8 mouse cellular contexts compared by ENCODE assay signal in genomic region chr7:19211996-19212755, GRCm38 (mm10). TPM values are rescaled to one million over a fixed set of nuclear protein-coding genes. Genes with fewer than 3 reads are reported as not detected.
A peak's percentile ranks its signal among the peaks of the same experiment; 100 is the strongest.
DNase-seq lines count a peak whose midpoint lies in the region; ATAC-seq and TF ChIP-seq lines count a peak whose summit lies in the region.

Gene Gpr4, plus strand, starts transcription at chr7:19212538.

- peak within 1 kb of the TSS; percentile 63 for H3K4me3 ChIP-seq in kidney, adult 2 months (ENCODE audit: insufficient read depth, low read depth, low read length)
- H3K4me3 ChIP-seq in embryonic facial prominence, embryonic 11.5 days (ENCODE audit: low read depth, low read length), result peak within 1 kb of the TSS; percentile 39
- peak within 1 kb of the TSS; percentile 50 for H3K4me3 ChIP-seq in limb, embryonic 15.5 days
- H3K4me3 ChIP-seq in midbrain, embryonic 15.5 days, result peak within 1 kb of the TSS; percentile 48

- no peak for TF ChIP-seq CTCF in kidney, adult 2 months (conservative IDR thresholded peaks at IDR 0.05; ENCODE audit: insufficient read depth, insufficient read length, low read depth, low read length)

- no peaks in the 10 kb centered on the region for H3K4me1 ChIP-seq in kidney, adult 2 months (ENCODE audit: control insufficient read depth, insufficient read depth, low read length)
- H3K4me1 ChIP-seq in embryonic facial prominence, embryonic 11.5 days (ENCODE audit: control insufficient read depth, insufficient read depth, low read length), result no peaks in the 10 kb centered on the region
- H3K4me1 ChIP-seq in limb, embryonic 15.5 days, result peaks cover 29% of the 10 kb centered on the region
- H3K4me1 ChIP-seq in midbrain, embryonic 15.5 days, result peaks cover 10% of the 10 kb centered on the region

- intact Hi-C loops in heart, postnatal 25 days (cut with DNase I), result no loop called here

- H3K36me3 ChIP-seq in kidney, adult 2 months (ENCODE audit: control insufficient read depth, insufficient read depth, low read length), result no peaks in the 10 kb centered on the region
- H3K36me3 ChIP-seq in embryonic facial prominence, embryonic 11.5 days (replicated peaks; ENCODE audit: control insufficient read depth, insufficient read depth, low read depth, low read length), result no peaks in the 10 kb centered on the region
- H3K36me3 ChIP-seq in limb, embryonic 15.5 days, result no peaks in the 10 kb centered on the region
- no peaks in the 10 kb centered on the region for H3K36me3 ChIP-seq in midbrain, embryonic 15.5 days (replicated peaks)

- no peaks in the 10 kb centered on the region for H3K9me3 ChIP-seq in embryonic facial prominence, embryonic 11.5 days (replicated peaks; ENCODE audit: control insufficient read depth, low read length)
- H3K9me3 ChIP-seq in limb, embryonic 15.5 days, result no peaks in the 10 kb centered on the region
- H3K9me3 ChIP-seq in midbrain, embryonic 15.5 days, result no peaks in the 10 kb centered on the region

- ATAC-seq in embryonic facial prominence, embryonic 11.5 days (replicated peaks; ENCODE audit: insufficient number of reproducible peaks, low FRiP score, low TSS enrichment, low read depth), result peak; percentile 68
- peak; percentile 27; the same call in 1 of the 2 replicates for ATAC-seq in limb, embryonic 15.5 days (ENCODE audit: insufficient number of reproducible peaks, low FRiP score, low TSS enrichment, low read depth)
- ATAC-seq in midbrain, embryonic 15.5 days (replicated peaks), result peak; percentile 65

- H3K4me2 ChIP-seq in embryonic facial prominence, embryonic 11.5 days (ENCODE audit: low read depth, low read length), result peak within 1 kb of the TSS; percentile 78
- H3K4me2 ChIP-seq in limb, embryonic 15.5 days, result peak within 1 kb of the TSS; percentile 80
- peak within 1 kb of the TSS; percentile 94 for H3K4me2 ChIP-seq in midbrain, embryonic 15.5 days

- DNase-seq in kidney, adult 2 months, result peak; percentile 51
- no peak for DNase-seq in kidney, adult 8-10 months
- peak; percentile 64 for DNase-seq in embryonic facial prominence, embryonic 11.5 days (ENCODE audit: low spot score)
- DNase-seq in heart, postnatal 25 days (ENCODE audit: low spot score), result peak; percentile 47
- no peak for DNase-seq in frontal cortex, postnatal 10 days (ENCODE audit: low spot score in 2 of 2)
- no peak for DNase-seq in urinary bladder, postnatal 14 days (ENCODE audit: low spot score)

- WGBS in kidney, adult 2 months, result 3% methylated on average over 30 of the region's 30 CpGs
- 2% methylated on average over 24 of the region's 30 CpGs for WGBS in embryonic facial prominence, embryonic 11.5 days
- 2% methylated on average over 21 of the region's 30 CpGs for WGBS in limb, embryonic 15.5 days
- WGBS in midbrain, embryonic 15.5 days, result 1% methylated on average over 30 of the region's 30 CpGs

- no peak for TF ChIP-seq POLR2A in kidney, adult 2 months (IDR thresholded peaks at IDR 0.05; ENCODE audit: low read depth, low read length)

- H3K27ac ChIP-seq in kidney, adult 2 months (ENCODE audit: insufficient read depth, low read depth, low read length), result peak within 1 kb of the TSS; percentile 27; the same call in 1 of the 2 replicates
- no peak within 1 kb of the TSS for H3K27ac ChIP-seq in embryonic facial prominence, embryonic 11.5 days (replicated peaks; ENCODE audit: low read depth, low read length)
- no peak within 1 kb of the TSS for H3K27ac ChIP-seq in limb, embryonic 15.5 days
- no peak within 1 kb of the TSS for H3K27ac ChIP-seq in midbrain, embryonic 15.5 days

- peak within 1 kb of the TSS; percentile 56 for H3K9ac ChIP-seq in embryonic facial prominence, embryonic 11.5 days (replicated peaks; ENCODE audit: low read length)
- H3K9ac ChIP-seq in limb, embryonic 15.5 days, result 0 out of 2 replicates have a peak within 1 kb of the TSS, but pooled peaks have one; percentile 15
- peak within 1 kb of the TSS; percentile 51 for H3K9ac ChIP-seq in midbrain, embryonic 15.5 days

- no peaks in the 10 kb centered on the region for H3K27me3 ChIP-seq in kidney, adult 2 months (replicated peaks; ENCODE audit: control insufficient read depth, insufficient read depth, low read length)
- no peaks in the 10 kb centered on the region for H3K27me3 ChIP-seq in embryonic facial prominence, embryonic 11.5 days (ENCODE audit: control insufficient read depth, insufficient read depth, low read length)
- H3K27me3 ChIP-seq in limb, embryonic 15.5 days, result no peaks in the 10 kb centered on the region
- H3K27me3 ChIP-seq in midbrain, embryonic 15.5 days (replicated peaks), result peaks cover 7% of the 10 kb centered on the region; the same call in 1 of the 2 replicates

RNA-seq across cellular contexts. Expression of gene Gpr4, which starts in this region (rescaled TPM):
- polyA plus RNA-seq in kidney, adult 2 months (2012; rRNA removed), result 10.1 and 10.8 TPM in 2 replicates
- polyA plus RNA-seq in embryonic facial prominence, embryonic 11.5 days (2014; fragmentation: Nextera tagmentation; extraction: Ambion mirVana), result 1.4 and 1.8 TPM in 2 replicates
- 1 to 10 TPM; 8.6 to 9.4 TPM for total RNA-seq in heart, postnatal 25 days (2021)
- polyA plus RNA-seq in limb, embryonic 15.5 days (2015; fragmentation: Nextera tagmentation; extraction: Ambion mirVana), result 2.4 and 3.0 TPM in 2 replicates
- 3.5 and 4.0 TPM in 2 replicates for polyA plus RNA-seq in midbrain, embryonic 15.5 days (2015; fragmentation: Nextera tagmentation; extraction: Ambion mirVana)

Comparison
In these comparisons a context has a peak if more than half of its experiments do, and no peak if none do; other contexts are left out.
1. DNase-seq: peak in kidney, adult 2 months (single experiment), embryonic facial prominence, embryonic 11.5 days (single experiment) and heart, postnatal 25 days (single experiment); none in kidney, adult 8-10 months (0 of 2), frontal cortex, postnatal 10 days (0 of 2) and urinary bladder, postnatal 14 days (single experiment).
2. Peak in every context shown above with its lines, with median percentiles within 50 percentile points of each other: H3K4me3 ChIP-seq, ATAC-seq, H3K4me2 ChIP-seq and H3K9ac ChIP-seq.